Mouse (Mus musculus): ENCODE data around the gene Arhgap32. TPM values are rescaled to one million over a fixed set of nuclear protein-coding genes. Genes with fewer than 3 reads are reported as not detected.

Arhgap32 gene
- polyA plus RNA-seq, 2 experiments: 8.9 to 12.1 TPM

- ATAC-seq (ENCODE audit: low FRiP score, low read depth) (peak; percentile 47; the same call in 1 of the 2 replicates), DNase-seq (ENCODE audit: low spot score) (no peak)
Observed at GRCm38 (mm10) chr9:32227034-32227433, 111.1 kb downstream of the Arhgap32 start.

GRCm38 (mm10) chr9:32233593-32233992, 117.7 kb downstream of the Arhgap32 start:
- no peak overlapping the region for H3K4me2 ChIP-seq (replicated peaks; ENCODE audit: low read depth, low read length, severe bottlenecking)
- no peak overlapping the region for H3K27ac ChIP-seq (replicated peaks; ENCODE audit: low read depth, low read length)
- no peak for TF ChIP-seq POLR2A (IDR thresholded peaks at IDR 0.05; ENCODE audit: borderline replicate concordance, extremely low read depth, insufficient read depth, insufficient read length)
- H3K4me1 ChIP-seq (ENCODE audit: control insufficient read depth, insufficient read depth, low read length): no peaks in the 10 kb centered on the region
- no peaks in the 10 kb centered on the region for H3K36me3 ChIP-seq (ENCODE audit: control insufficient read depth, insufficient read depth, low read length)
- H3K4me3 ChIP-seq (replicated peaks; ENCODE audit: low read length): no peak overlapping the region
- H3K9ac ChIP-seq (ENCODE audit: low read depth, low read length, severe bottlenecking): no peak overlapping the region
- H3K9me3 ChIP-seq (ENCODE audit: control insufficient read depth, low read length): no peaks in the 10 kb centered on the region
- WGBS: 75% methylated on average over 4 of the region's 4 CpGs
- no peaks in the 10 kb centered on the region for H3K27me3 ChIP-seq (ENCODE audit: control insufficient read depth, insufficient read depth, low read length)
- DNase-seq (ENCODE audit: low spot score) (no peak), ATAC-seq (ENCODE audit: low FRiP score, low read depth) (no peak)

More at GRCm38 (mm10) chr9:32227034-32227433, 111.1 kb downstream of the Arhgap32 start:
- no peaks in the 10 kb centered on the region for H3K36me3 ChIP-seq (ENCODE audit: control insufficient read depth, insufficient read depth, low read length)
- peaks cover 12% of the 10 kb centered on the region for H3K4me1 ChIP-seq (ENCODE audit: control insufficient read depth, insufficient read depth, low read length)
- H3K4me2 ChIP-seq (replicated peaks; ENCODE audit: low read depth, low read length, severe bottlenecking): no peak overlapping the region
- 83% methylated on average over 2 of the region's 2 CpGs for WGBS
- no peak overlapping the region for H3K4me3 ChIP-seq (replicated peaks; ENCODE audit: low read length)
- H3K27me3 ChIP-seq (ENCODE audit: control insufficient read depth, insufficient read depth, low read length): no peaks in the 10 kb centered on the region
- no peaks in the 10 kb centered on the region for H3K9me3 ChIP-seq (ENCODE audit: control insufficient read depth, low read length)
- 0 out of 2 replicates have a peak overlapping the region, but pooled peaks have one; percentile 33 for H3K27ac ChIP-seq (replicated peaks; ENCODE audit: low read depth, low read length)
- H3K9ac ChIP-seq (ENCODE audit: low read depth, low read length, severe bottlenecking): no peak overlapping the region
- TF ChIP-seq POLR2A (IDR thresholded peaks at IDR 0.05; ENCODE audit: borderline replicate concordance, extremely low read depth, insufficient read depth, insufficient read length): no peak

- H3K4me1 ChIP-seq (ENCODE audit: control insufficient read depth, insufficient read depth, low read length): no peaks in the 10 kb centered on the region
- ATAC-seq (ENCODE audit: low FRiP score, low read depth) (no peak), DNase-seq (ENCODE audit: low spot score) (no peak)
- no peaks in the 10 kb centered on the region for H3K27me3 ChIP-seq (ENCODE audit: control insufficient read depth, insufficient read depth, low read length)
- WGBS: 86% methylated on average over 3 of the region's 3 CpGs
- H3K4me2 ChIP-seq (replicated peaks; ENCODE audit: low read depth, low read length, severe bottlenecking): no peak overlapping the region
- H3K27ac ChIP-seq (replicated peaks; ENCODE audit: low read depth, low read length): no peak overlapping the region
- H3K9ac ChIP-seq (ENCODE audit: low read depth, low read length, severe bottlenecking): no peak overlapping the region
- no peaks in the 10 kb centered on the region for H3K9me3 ChIP-seq (ENCODE audit: control insufficient read depth, low read length)
- 0 out of 2 replicates have a peak, but pooled peaks cover 4% of the 10 kb centered on the region for H3K36me3 ChIP-seq (ENCODE audit: control insufficient read depth, insufficient read depth, low read length)
- no peak for TF ChIP-seq POLR2A (IDR thresholded peaks at IDR 0.05; ENCODE audit: borderline replicate concordance, extremely low read depth, insufficient read depth, insufficient read length)
- no peak overlapping the region for H3K4me3 ChIP-seq (replicated peaks; ENCODE audit: low read length)
Observed at GRCm38 (mm10) chr9:32234767-32235489, 119.0 kb downstream of the Arhgap32 start.

GRCm38 (mm10) chr9:32238899-32239298, 123.0 kb downstream of the Arhgap32 start:
- H3K27ac ChIP-seq (replicated peaks; ENCODE audit: low read depth, low read length): no peak overlapping the region
- no peaks in the 10 kb centered on the region for H3K9me3 ChIP-seq (ENCODE audit: control insufficient read depth, low read length)
- H3K36me3 ChIP-seq (ENCODE audit: control insufficient read depth, insufficient read depth, low read length): 0 out of 2 replicates have a peak, but pooled peaks cover 7% of the 10 kb centered on the region
- no peaks in the 10 kb centered on the region for H3K4me1 ChIP-seq (ENCODE audit: control insufficient read depth, insufficient read depth, low read length)
- no peak overlapping the region for H3K4me3 ChIP-seq (replicated peaks; ENCODE audit: low read length)
- DNase-seq (ENCODE audit: low spot score): no peak
- no peak for ATAC-seq (ENCODE audit: low FRiP score, low read depth)
- no peaks in the 10 kb centered on the region for H3K27me3 ChIP-seq (ENCODE audit: control insufficient read depth, insufficient read depth, low read length)
- H3K4me2 ChIP-seq (replicated peaks; ENCODE audit: low read depth, low read length, severe bottlenecking): no peak overlapping the region
- 64% methylated on average over 10 of the region's 10 CpGs for WGBS
- TF ChIP-seq POLR2A (IDR thresholded peaks at IDR 0.05; ENCODE audit: borderline replicate concordance, extremely low read depth, insufficient read depth, insufficient read length): no peak
- no peak overlapping the region for H3K9ac ChIP-seq (ENCODE audit: low read depth, low read length, severe bottlenecking)

- H3K36me3 ChIP-seq (ENCODE audit: control insufficient read depth, insufficient read depth, low read length): 0 out of 2 replicates have a peak, but pooled peaks cover 7% of the 10 kb centered on the region
- H3K27ac ChIP-seq (replicated peaks; ENCODE audit: low read depth, low read length): no peak overlapping the region
- WGBS: 86% methylated on average over 10 of the region's 10 CpGs
- H3K27me3 ChIP-seq (ENCODE audit: control insufficient read depth, insufficient read depth, low read length): no peaks in the 10 kb centered on the region
- no peaks in the 10 kb centered on the region for H3K4me1 ChIP-seq (ENCODE audit: control insufficient read depth, insufficient read depth, low read length)
- no peak for DNase-seq (ENCODE audit: low spot score)
- no peak overlapping the region for H3K4me2 ChIP-seq (replicated peaks; ENCODE audit: low read depth, low read length, severe bottlenecking)
- no peak overlapping the region for H3K4me3 ChIP-seq (replicated peaks; ENCODE audit: low read length)
- TF ChIP-seq POLR2A (IDR thresholded peaks at IDR 0.05; ENCODE audit: borderline replicate concordance, extremely low read depth, insufficient read depth, insufficient read length): no peak
- no peak overlapping the region for H3K9ac ChIP-seq (ENCODE audit: low read depth, low read length, severe bottlenecking)
- H3K9me3 ChIP-seq (ENCODE audit: control insufficient read depth, low read length): no peaks in the 10 kb centered on the region
- no peak; the same call in 1 of the 2 replicates for ATAC-seq (ENCODE audit: low FRiP score, low read depth)
Observed at GRCm38 (mm10) chr9:32239427-32239826, 123.5 kb downstream of the Arhgap32 start.
